28 mouse cellular contexts compared by ENCODE assay signal in the genomic region with DNA sequence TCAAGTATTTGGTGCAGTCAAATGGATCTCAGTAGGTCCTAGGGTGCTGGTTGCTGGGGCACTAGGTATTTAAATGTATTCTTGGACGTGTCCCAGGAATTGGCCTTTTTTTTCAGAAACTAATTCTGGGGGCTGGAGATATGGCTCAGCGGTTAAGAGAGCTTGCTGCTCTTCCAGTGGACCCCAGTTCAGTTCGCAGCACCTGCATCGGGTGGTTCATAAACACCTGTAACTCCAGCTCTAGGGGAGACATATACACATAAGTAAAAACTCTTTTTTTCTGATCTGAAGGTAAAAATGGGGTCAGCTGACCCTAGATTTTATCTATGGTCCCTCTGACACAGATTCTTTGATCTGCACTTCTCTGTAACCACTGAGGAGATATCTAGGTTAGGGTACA. TPM values are rescaled to one million over a fixed set of nuclear protein-coding genes. Genes with fewer than 3 reads are reported as not detected.
DNase-seq lines count a peak whose midpoint lies in the region; ATAC-seq and TF ChIP-seq lines count a peak whose summit lies in the region.
"Had no signal": no experiment of that assay in that cellular context is flagged by ENCODE, and none has a peak within 500 bp of the region (broad histone marks: within the 10 kb centered on the region; RNA-seq: fewer than 3 reads in every experiment).

No protein-coding gene starts in this region.

- DNase-seq in kidney, adult 2 months: no peak
- DNase-seq in thymus, postnatal 0 days (ENCODE audit: low spot score): peak; percentile 78
- DNase-seq in thymus, postnatal 25 days: peak; percentile 36
- DNase-seq in ovary, postnatal 36 days (ENCODE audit: low spot score): no peak
- DNase-seq in left cerebral cortex, postnatal 36 days (ENCODE audit: low spot score in 2 of 2): no peak
- DNase-seq: adrenal gland, adult 8-10 months; adrenal gland, postnatal 25 days; cerebellum, adult 11-12 months; cerebellum, adult 8-10 months; cerebellum, postnatal 10 days; cerebellum, postnatal 36 days; embryo, embryonic 11 days; gastrocnemius, postnatal 10 days; gastrocnemius, postnatal 36 days; heart, adult 2 months; heart, postnatal 14 days; heart, postnatal 4 days had no signal

- H3K9ac ChIP-seq in kidney, embryonic 16.5 days (replicated peaks; ENCODE audit: low read length): no peak overlapping the region
- H3K9ac ChIP-seq: embryonic facial prominence, embryonic 13.5 days; forebrain, embryonic 13.5 days; heart, embryonic 13.5 days; hindbrain, embryonic 14.5 days had no signal

- peak overlapping the region; percentile 55 for H3K27ac ChIP-seq in kidney, adult 2 months (ENCODE audit: insufficient read depth, low read depth, low read length)
- no peak overlapping the region for H3K27ac ChIP-seq in kidney, embryonic 16.5 days (ENCODE audit: low read length)
- H3K27ac ChIP-seq: embryonic facial prominence, embryonic 10.5 days; embryonic facial prominence, embryonic 13.5 days; forebrain, embryonic 13.5 days; heart, adult 2 months; heart, embryonic 10.5 days; heart, embryonic 13.5 days; hindbrain, embryonic 14.5 days had no signal

- H3K27me3 ChIP-seq in kidney, adult 2 months (replicated peaks; ENCODE audit: control insufficient read depth, insufficient read depth, low read length): no peaks in the 10 kb centered on the region
- H3K27me3 ChIP-seq in kidney, embryonic 16.5 days (ENCODE audit: insufficient read depth, low read length): no peaks in the 10 kb centered on the region; the same call in 1 of the 2 replicates
- H3K27me3 ChIP-seq: embryonic facial prominence, embryonic 13.5 days; forebrain, embryonic 13.5 days; heart, embryonic 13.5 days had no signal

- H3K4me3 ChIP-seq in kidney, adult 2 months (ENCODE audit: insufficient read depth, low read depth, low read length): no peak overlapping the region
- no peak overlapping the region for H3K4me3 ChIP-seq in kidney, embryonic 16.5 days (ENCODE audit: low read length)
- H3K4me3 ChIP-seq: embryonic facial prominence, embryonic 10.5 days; embryonic facial prominence, embryonic 13.5 days; erythroblast, embryonic 14.5 days; forebrain, embryonic 13.5 days; heart, adult 2 months; heart, embryonic 10.5 days; heart, embryonic 13.5 days had no signal

- 89% methylated on average over 4 of the region's 4 CpGs for WGBS in kidney, adult 2 months
- WGBS in kidney, embryonic 16.5 days: 89% methylated on average over 4 of the region's 4 CpGs

- intact Hi-C loops in left cerebral cortex, postnatal 36 days (cut with DNase I): loop anchor here (5.0 kb wide), 1 partner anchor 36 kb away; no protein-coding TSS in a partner anchor

- no peak for TF ChIP-seq CTCF in kidney, adult 2 months (conservative IDR thresholded peaks at IDR 0.05; ENCODE audit: insufficient read depth, insufficient read length, low read depth, low read length)

- H3K9me3 ChIP-seq in kidney, embryonic 16.5 days (ENCODE audit: low read length): no peaks in the 10 kb centered on the region
- H3K9me3 ChIP-seq: embryonic facial prominence, embryonic 10.5 days; embryonic facial prominence, embryonic 13.5 days; forebrain, embryonic 13.5 days; heart, embryonic 10.5 days; heart, embryonic 13.5 days had no signal

- no peak for TF ChIP-seq POLR2A in kidney, adult 2 months (IDR thresholded peaks at IDR 0.05; ENCODE audit: low read depth, low read length)

- peaks cover 17% of the 10 kb centered on the region; the same call in 1 of the 2 replicates for H3K4me1 ChIP-seq in kidney, adult 2 months (ENCODE audit: control insufficient read depth, insufficient read depth, low read length)
- no peaks in the 10 kb centered on the region for H3K4me1 ChIP-seq in kidney, embryonic 16.5 days (ENCODE audit: insufficient read depth, low read length)
- H3K4me1 ChIP-seq: embryonic facial prominence, embryonic 10.5 days; embryonic facial prominence, embryonic 13.5 days; forebrain, embryonic 13.5 days had no signal

- no peak for ATAC-seq in kidney, embryonic 16.5 days (ENCODE audit: low FRiP score, low TSS enrichment)
- ATAC-seq: activated CD4-positive, CD25-positive, alpha-beta regulatory T cell, adult 4 months; forebrain, embryonic 13.5 days; forebrain, embryonic 16.5 days had no signal

- H3K36me3 ChIP-seq in kidney, adult 2 months (ENCODE audit: control insufficient read depth, insufficient read depth, low read length): no peaks in the 10 kb centered on the region
- no peaks in the 10 kb centered on the region for H3K36me3 ChIP-seq in kidney, embryonic 16.5 days (ENCODE audit: insufficient read depth, low read length)
- H3K36me3 ChIP-seq: embryonic facial prominence, embryonic 10.5 days; embryonic facial prominence, embryonic 13.5 days; heart, embryonic 10.5 days; heart, embryonic 13.5 days had no signal

- H3K4me2 ChIP-seq in kidney, embryonic 16.5 days (replicated peaks; ENCODE audit: low read depth, low read length): no peak overlapping the region
- H3K4me2 ChIP-seq: embryonic facial prominence, embryonic 13.5 days; forebrain, embryonic 13.5 days; heart, embryonic 13.5 days; hindbrain, embryonic 14.5 days had no signal

RNA-seq across cellular contexts. Expression of gene Rbpms2, which starts 8.3 kb away (rescaled TPM):
- 257 and 303 TPM in 2 replicates for polyA plus RNA-seq in kidney, adult 2 months (2012; rRNA removed)
- polyA plus RNA-seq in kidney, embryonic 16.5 days (2015; fragmentation: Nextera tagmentation; extraction: Ambion mirVana): 34.4 and 36.3 TPM in 2 replicates
- polyA plus RNA-seq in thymus, postnatal 0 days (2015; fragmentation: Nextera tagmentation; extraction: Ambion mirVana): 1.8 and 2.0 TPM in 2 replicates
- 1 to 10 TPM; 1.8 to 2.9 TPM for total RNA-seq in left cerebral cortex, postnatal 36 days (2021)

RNA-seq across cellular contexts. Expression of gene Pif1, which starts 34.2 kb away (rescaled TPM):
- 0.08 and 0.11 TPM in 2 replicates for polyA plus RNA-seq in kidney, adult 2 months (2012; rRNA removed)
- polyA plus RNA-seq in kidney, embryonic 16.5 days (2015; fragmentation: Nextera tagmentation; extraction: Ambion mirVana): 15.5 and 16.9 TPM in 2 replicates
- polyA plus RNA-seq in thymus, postnatal 0 days (2015; fragmentation: Nextera tagmentation; extraction: Ambion mirVana): 14.4 and 17.4 TPM in 2 replicates
- total RNA-seq in left cerebral cortex, postnatal 36 days (2021): under 1 TPM; 0.39 to 0.50 TPM
- total RNA-seq: gastrocnemius, adult 18-20 months; heart, adult 2 months had no signal

RNA-seq across cellular contexts. Expression of gene Plekho2, which starts 41.4 kb away (rescaled TPM):
- polyA plus RNA-seq in kidney, adult 2 months (2012; rRNA removed): 9.8 and 10.4 TPM in 2 replicates
- 18.7 and 19.4 TPM in 2 replicates for polyA plus RNA-seq in kidney, embryonic 16.5 days (2015; fragmentation: Nextera tagmentation; extraction: Ambion mirVana)
- 12.2 and 14.9 TPM in 2 replicates for polyA plus RNA-seq in thymus, postnatal 0 days (2015; fragmentation: Nextera tagmentation; extraction: Ambion mirVana)
- 10 to 100 TPM; 13.2 to 17.6 TPM for total RNA-seq in left cerebral cortex, postnatal 36 days (2021)

RNA-seq across cellular contexts. Expression of gene Oaz2, which starts 46.6 kb away (rescaled TPM):
- polyA plus RNA-seq in kidney, adult 2 months (2012; rRNA removed): 139 and 147 TPM in 2 replicates
- 317 and 362 TPM in 2 replicates for polyA plus RNA-seq in kidney, embryonic 16.5 days (2015; fragmentation: Nextera tagmentation; extraction: Ambion mirVana)
- polyA plus RNA-seq in thymus, postnatal 0 days (2015; fragmentation: Nextera tagmentation; extraction: Ambion mirVana): 113 and 118 TPM in 2 replicates
- total RNA-seq in left cerebral cortex, postnatal 36 days (2021): 100 to 1,000 TPM; 228 to 236 TPM

Comparison
In these comparisons a context has a peak if more than half of its experiments do, and no peak if none do; other contexts are left out.
1. RNA of gene Pif1, which starts 34.2 kb away (polyA plus RNA-seq): 14.4 to 17.4 TPM in thymus, postnatal 0 days and 15.5 to 16.9 TPM in kidney, embryonic 16.5 days; 0.08 to 0.11 TPM in kidney, adult 2 months; every median in the first group is over 10 times any median in the second.
2. DNase-seq: peak in thymus, postnatal 0 days (single experiment) and thymus, postnatal 25 days (single experiment); none in kidney, adult 2 months (single experiment), ovary, postnatal 36 days (single experiment) and left cerebral cortex, postnatal 36 days (0 of 2).
3. RNA of gene Rbpms2, which starts 8.3 kb away (polyA plus RNA-seq): 257 to 303 TPM in kidney, adult 2 months and 34.4 to 36.3 TPM in kidney, embryonic 16.5 days; 1.8 to 2.0 TPM in thymus, postnatal 0 days; every median in the first group is over 10 times any median in the second.